Mouse (Mus musculus): ENCODE measurements at regions not wholly inside any gene's neighbourhood (a gene's known extent, or its start where the extent isn't known, plus 50 kb on each side); places are given as distances from the start of the nearest gene placed in this dataset.

- H3K4me1 ChIP-seq (ENCODE audit: insufficient read depth, low read depth, low read length) = no peaks in the 10 kb centered on the region
- DNase-seq (ENCODE audit: low spot score) (no peak), ATAC-seq (no peak)
- no peak overlapping the region for H3K27ac ChIP-seq (ENCODE audit: low read length)
- H3K9me3 ChIP-seq (ENCODE audit: low read length) = no peaks in the 10 kb centered on the region
- H3K36me3 ChIP-seq (ENCODE audit: insufficient read depth, low read length) = no peaks in the 10 kb centered on the region
- no peaks in the 10 kb centered on the region for H3K27me3 ChIP-seq (replicated peaks; ENCODE audit: insufficient read depth, low read length)
- no peak overlapping the region for H3K4me3 ChIP-seq (ENCODE audit: low read depth, low read length)
- H3K9ac ChIP-seq (replicated peaks; ENCODE audit: low read depth) = no peak overlapping the region
- no peak for TF ChIP-seq EP300 (IDR thresholded peaks at IDR 0.05)
- TF ChIP-seq CTCF (IDR thresholded peaks at IDR 0.05) = no peak
- WGBS = 88% methylated on average over 2 of the region's 2 CpGs
- H3K4me2 ChIP-seq (replicated peaks; ENCODE audit: low read depth, low read length) = no peak overlapping the region
These were observed 617.3 kb downstream of the Tmem132b start for GRCm38 (mm10) chr5:126148908-126149307.

DNA sequence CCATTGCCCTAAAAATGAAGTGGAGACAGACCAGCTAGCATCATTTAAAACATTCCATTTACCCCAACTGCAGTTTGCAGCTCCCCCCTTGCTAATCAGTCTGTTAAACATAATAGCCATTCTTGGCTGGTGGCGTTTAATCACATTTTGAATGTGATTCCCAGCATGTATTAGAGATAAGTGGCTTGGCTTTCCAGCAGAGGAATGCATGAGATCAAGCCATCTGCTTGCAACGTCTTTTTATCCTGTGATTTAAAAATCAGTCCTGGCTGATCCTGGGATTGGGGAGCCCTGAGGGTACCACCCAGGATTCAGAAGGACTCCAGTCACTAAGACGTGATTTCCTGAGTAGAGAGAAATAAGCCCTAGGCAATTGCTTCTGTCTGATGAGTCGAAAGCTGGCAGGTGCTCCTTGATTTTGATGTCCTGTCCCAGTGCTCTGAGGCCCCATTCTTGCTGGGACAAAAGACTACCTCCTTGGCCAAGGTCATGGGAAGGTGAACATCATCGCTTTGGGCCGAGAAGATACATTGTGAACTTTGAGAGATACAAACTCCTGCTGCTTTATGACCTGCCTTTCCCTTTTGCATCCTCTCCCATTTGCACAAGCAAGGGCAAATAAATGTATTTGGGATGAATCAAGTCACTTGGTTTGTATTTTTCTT is 623.8 kb downstream of the Tmem132b start:
- no peak overlapping the region for H3K4me3 ChIP-seq (ENCODE audit: low read depth, low read length)
- 56% methylated on average over 6 of the region's 6 CpGs for WGBS
- H3K4me2 ChIP-seq (replicated peaks; ENCODE audit: low read depth, low read length) = no peak overlapping the region
- H3K9me3 ChIP-seq (ENCODE audit: low read length) = no peaks in the 10 kb centered on the region
- H3K27ac ChIP-seq (ENCODE audit: low read length) = no peak overlapping the region
- no peaks in the 10 kb centered on the region for H3K27me3 ChIP-seq (replicated peaks; ENCODE audit: insufficient read depth, low read length)
- H3K36me3 ChIP-seq (ENCODE audit: insufficient read depth, low read length) = no peaks in the 10 kb centered on the region
- no peak for ATAC-seq
- H3K9ac ChIP-seq (replicated peaks; ENCODE audit: low read depth) = no peak overlapping the region
- no peak for TF ChIP-seq EP300 (IDR thresholded peaks at IDR 0.05)
- no peak for DNase-seq (ENCODE audit: low spot score)
- no peaks in the 10 kb centered on the region for H3K4me1 ChIP-seq (ENCODE audit: insufficient read depth, low read depth, low read length)

- DNase-seq (ENCODE audit: low spot score) = no peak
- no peak for ATAC-seq
- Histone ChIP-seq H3K4me2 (replicated peaks; ENCODE audit: low read depth, low read length) (no peak overlapping the region), H3K9me3 (ENCODE audit: low read length) (no peaks in the 10 kb centered on the region; the same call in 1 of the 2 replicates), H3K27me3 (replicated peaks; ENCODE audit: insufficient read depth, low read length) (no peaks in the 10 kb centered on the region), H3K4me1 (ENCODE audit: insufficient read depth, low read depth, low read length) (no peaks in the 10 kb centered on the region), H3K4me3 (ENCODE audit: low read depth, low read length) (no peak overlapping the region), H3K9ac (replicated peaks; ENCODE audit: low read depth) (no peak overlapping the region), H3K36me3 (ENCODE audit: insufficient read depth, low read length) (no peaks in the 10 kb centered on the region), H3K27ac (ENCODE audit: low read length) (no peak overlapping the region)
- WGBS = 61% methylated on average over 5 of the region's 5 CpGs
- no peak for TF ChIP-seq EP300 (IDR thresholded peaks at IDR 0.05)
- TF ChIP-seq CTCF (IDR thresholded peaks at IDR 0.05) = no peak
These were observed 654.5 kb downstream of the Tmem132b start for GRCm38 (mm10) chr5:126186111-126186510.

GRCm38 (mm10) chr5:126199876-126200275 is 668.3 kb downstream of the Tmem132b start:
- Histone ChIP-seq H3K27ac (ENCODE audit: low read length) (no peak overlapping the region), H3K27me3 (replicated peaks; ENCODE audit: insufficient read depth, low read length) (no peaks in the 10 kb centered on the region), H3K4me1 (ENCODE audit: insufficient read depth, low read depth, low read length) (no peaks in the 10 kb centered on the region), H3K4me2 (replicated peaks; ENCODE audit: low read depth, low read length) (no peak overlapping the region), H3K9ac (replicated peaks; ENCODE audit: low read depth) (no peak overlapping the region), H3K4me3 (ENCODE audit: low read depth, low read length) (no peak overlapping the region), H3K36me3 (ENCODE audit: insufficient read depth, low read length) (no peaks in the 10 kb centered on the region), H3K9me3 (ENCODE audit: low read length) (no peaks in the 10 kb centered on the region)
- no peak for DNase-seq (ENCODE audit: low spot score)
- ATAC-seq = no peak
- no peak for TF ChIP-seq EP300 (IDR thresholded peaks at IDR 0.05)
- no peak for TF ChIP-seq CTCF (IDR thresholded peaks at IDR 0.05)
- 52% methylated on average over 4 of the region's 4 CpGs for WGBS

GRCm38 (mm10) chr5:126201535-126201934 is 670.0 kb downstream of the Tmem132b start:
- no peak for TF ChIP-seq CTCF (IDR thresholded peaks at IDR 0.05)
- TF ChIP-seq EP300 (IDR thresholded peaks at IDR 0.05) = no peak
- Histone ChIP-seq H3K36me3 (ENCODE audit: insufficient read depth, low read length) (no peaks in the 10 kb centered on the region), H3K27me3 (replicated peaks; ENCODE audit: insufficient read depth, low read length) (no peaks in the 10 kb centered on the region), H3K4me1 (ENCODE audit: insufficient read depth, low read depth, low read length) (no peaks in the 10 kb centered on the region), H3K9ac (replicated peaks; ENCODE audit: low read depth) (no peak overlapping the region), H3K27ac (ENCODE audit: low read length) (no peak overlapping the region), H3K4me2 (replicated peaks; ENCODE audit: low read depth, low read length) (no peak overlapping the region), H3K4me3 (ENCODE audit: low read depth, low read length) (no peak overlapping the region), H3K9me3 (ENCODE audit: low read length) (no peaks in the 10 kb centered on the region)
- DNase-seq (ENCODE audit: low spot score) = no peak
- no peak for ATAC-seq
- WGBS = 29% methylated on average over 4 of the region's 4 CpGs

DNA sequence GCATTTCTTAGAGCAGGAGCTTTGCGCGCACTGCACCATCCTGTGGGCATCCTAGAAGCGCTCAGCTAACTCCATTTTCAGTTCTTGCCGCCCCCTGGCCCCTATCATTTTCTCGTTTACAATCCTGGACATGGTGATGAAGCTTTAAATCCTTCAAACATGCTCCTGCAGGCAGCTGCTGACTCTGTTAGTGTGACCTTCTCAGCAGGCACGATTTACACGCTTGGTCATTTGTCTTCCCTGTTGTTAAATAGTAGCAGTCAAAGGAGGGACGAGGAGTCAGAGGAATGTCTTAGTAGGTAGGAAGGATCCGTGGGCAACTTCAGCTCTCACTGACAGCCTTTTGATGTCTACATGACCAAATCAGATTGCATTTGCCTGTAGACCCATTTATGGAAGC is 670.4 kb downstream of the Tmem132b start:
- TF ChIP-seq EP300 (IDR thresholded peaks at IDR 0.05) (no peak), CTCF (IDR thresholded peaks at IDR 0.05) (no peak)

DNA sequence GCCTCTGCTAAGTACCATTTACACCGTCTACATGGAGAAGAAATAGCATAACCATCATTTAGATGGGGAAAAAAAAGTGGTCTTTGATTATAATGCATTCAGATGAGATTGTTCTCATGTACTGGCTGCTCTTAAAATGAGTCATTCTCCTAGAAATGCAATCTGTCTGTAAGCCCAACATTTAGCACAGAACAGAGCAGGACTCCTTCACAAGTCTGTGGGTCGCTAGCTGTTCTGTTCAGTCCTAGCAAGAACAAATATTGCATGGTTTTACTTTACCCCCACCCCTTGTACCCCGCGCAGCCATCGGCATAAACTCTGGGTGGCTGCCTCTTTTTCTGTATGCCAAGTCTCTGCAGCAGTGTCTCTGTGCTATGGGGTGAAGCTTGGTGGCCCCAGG is 685.4 kb downstream of the Tmem132b start:
- no peak for ATAC-seq
- TF ChIP-seq EP300 (IDR thresholded peaks at IDR 0.05) = no peak
- TF ChIP-seq CTCF (IDR thresholded peaks at IDR 0.05) = no peak
- Histone ChIP-seq H3K9ac (replicated peaks; ENCODE audit: low read depth) (no peak overlapping the region), H3K4me1 (ENCODE audit: insufficient read depth, low read depth, low read length) (no peaks in the 10 kb centered on the region), H3K36me3 (ENCODE audit: insufficient read depth, low read length) (no peaks in the 10 kb centered on the region), H3K27ac (ENCODE audit: low read length) (no peak overlapping the region), H3K9me3 (ENCODE audit: low read length) (no peaks in the 10 kb centered on the region), H3K4me3 (ENCODE audit: low read depth, low read length) (no peak overlapping the region), H3K27me3 (replicated peaks; ENCODE audit: insufficient read depth, low read length) (no peaks in the 10 kb centered on the region), H3K4me2 (replicated peaks; ENCODE audit: low read depth, low read length) (no peak overlapping the region)
- no peak for DNase-seq (ENCODE audit: low spot score)
- WGBS = 87% methylated on average over 5 of the region's 5 CpGs

More for the DNA sequence above, 670.4 kb downstream of the Tmem132b start:
- DNase-seq (ENCODE audit: low spot score) (no peak), ATAC-seq (no peak)
- 29% methylated on average over 9 of the region's 9 CpGs for WGBS
- no peaks in the 10 kb centered on the region for H3K9me3 ChIP-seq (ENCODE audit: low read length)
- H3K9ac ChIP-seq (replicated peaks; ENCODE audit: low read depth) = no peak overlapping the region
- H3K27ac ChIP-seq (ENCODE audit: low read length) = no peak overlapping the region
- H3K4me1 ChIP-seq (ENCODE audit: insufficient read depth, low read depth, low read length) = no peaks in the 10 kb centered on the region
- no peak overlapping the region for H3K4me2 ChIP-seq (replicated peaks; ENCODE audit: low read depth, low read length)
- H3K4me3 ChIP-seq (ENCODE audit: low read depth, low read length) = no peak overlapping the region
- H3K27me3 ChIP-seq (replicated peaks; ENCODE audit: insufficient read depth, low read length) = no peaks in the 10 kb centered on the region
- H3K36me3 ChIP-seq (ENCODE audit: insufficient read depth, low read length) = no peaks in the 10 kb centered on the region
